Mouse (Mus musculus): ENCODE results near the gene Ltbp2. TPM values are rescaled to one million over a fixed set of nuclear protein-coding genes. Genes with fewer than 3 reads are reported as not detected.

The Ltbp2 gene
- polyA plus RNA-seq (2011; ENCODE audit: insufficient read depth, insufficient read length, low replicate concordance, missing spikeins), result 2.7 and 6.9 TPM in 2 replicates

DNA sequence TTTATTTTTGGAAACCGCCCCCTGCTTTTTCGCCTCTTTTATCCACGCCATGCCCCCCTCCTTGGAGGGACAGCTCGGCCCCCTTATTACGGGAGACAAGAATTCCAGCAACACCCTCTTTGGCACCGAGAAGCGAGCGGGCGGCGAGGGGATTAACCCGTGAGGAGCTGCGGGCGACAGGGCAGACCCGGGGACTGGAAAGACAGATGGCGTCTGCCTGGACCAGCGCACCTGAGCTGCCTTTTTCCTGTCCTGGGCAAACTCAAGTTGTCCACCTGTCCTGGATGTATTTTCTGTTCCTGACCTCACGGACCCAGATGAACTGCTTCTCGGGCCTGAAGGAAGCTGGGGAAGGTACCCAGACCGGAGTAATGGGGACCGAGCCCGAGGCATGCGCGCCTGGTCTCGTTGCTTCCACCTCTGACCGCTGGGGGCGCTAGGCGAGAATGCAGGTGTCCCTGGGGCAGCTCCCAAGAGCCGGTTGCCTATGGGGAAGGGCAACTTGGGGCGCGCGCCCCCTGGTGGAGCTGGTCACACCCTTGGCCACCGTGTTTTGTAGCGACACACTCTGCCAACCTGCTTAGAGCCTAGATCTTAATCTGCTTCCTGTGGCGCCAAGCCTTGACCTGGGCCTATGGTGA is at the start of gene Ltbp2:
Gene Ltbp2 (minus strand): TSS at position 52 of the 641 bp plus-strand sequence.
- no peak within 1 kb of the TSS for H3K4me3 ChIP-seq (replicated peaks; ENCODE audit: control insufficient read depth, low read depth, low read length)
- no peak within 1 kb of the TSS; the same call in 1 of the 2 replicates for H3K27ac ChIP-seq (ENCODE audit: control insufficient read depth, insufficient read depth, low read depth, low read length, poor library complexity)
- 3% methylated on average over 34 of the region's 34 CpGs for WGBS
- TF ChIP-seq POLR2A (IDR thresholded peaks at IDR 0.05; ENCODE audit: borderline replicate concordance, control insufficient read depth, low read depth, low read length) (no peak), CTCF (IDR thresholded peaks at IDR 0.05; ENCODE audit: control insufficient read depth, insufficient read depth, low read length) (peak; percentile 91)
- no peaks in the 10 kb centered on the region for H3K4me1 ChIP-seq (ENCODE audit: control insufficient read depth, insufficient read depth, low read length)

DNA sequence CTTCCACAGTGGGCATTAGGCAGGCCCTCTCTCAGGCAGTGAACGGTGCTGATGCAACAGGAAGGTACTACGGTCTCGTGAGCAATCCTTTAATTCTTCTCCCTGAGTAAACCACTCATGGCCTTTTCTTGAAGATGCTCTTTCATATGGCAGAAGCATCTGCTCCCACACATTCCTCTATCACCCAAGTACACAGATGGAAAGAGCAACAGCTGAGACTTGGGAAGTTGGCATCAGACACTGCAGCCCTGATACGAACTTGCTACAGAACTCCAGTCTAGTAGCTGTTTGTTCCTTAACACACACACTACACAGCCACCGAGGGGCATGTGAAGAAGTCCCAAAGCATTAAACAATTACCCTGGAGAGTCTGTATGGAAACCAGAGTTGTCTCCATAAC is 48.0 kb upstream of the Ltbp2 start:
- 86% methylated on average over 5 of the region's 5 CpGs for WGBS
- TF ChIP-seq CTCF (IDR thresholded peaks at IDR 0.05; ENCODE audit: control insufficient read depth, insufficient read depth, low read length) (no peak), POLR2A (IDR thresholded peaks at IDR 0.05; ENCODE audit: borderline replicate concordance, control insufficient read depth, low read depth, low read length) (no peak)
- H3K27ac ChIP-seq (ENCODE audit: control insufficient read depth, insufficient read depth, low read depth, low read length, poor library complexity), result no peak overlapping the region
- no peak overlapping the region for H3K4me3 ChIP-seq (replicated peaks; ENCODE audit: control insufficient read depth, low read depth, low read length)
- H3K4me1 ChIP-seq (ENCODE audit: control insufficient read depth, insufficient read depth, low read length), result no peaks in the 10 kb centered on the region

DNA sequence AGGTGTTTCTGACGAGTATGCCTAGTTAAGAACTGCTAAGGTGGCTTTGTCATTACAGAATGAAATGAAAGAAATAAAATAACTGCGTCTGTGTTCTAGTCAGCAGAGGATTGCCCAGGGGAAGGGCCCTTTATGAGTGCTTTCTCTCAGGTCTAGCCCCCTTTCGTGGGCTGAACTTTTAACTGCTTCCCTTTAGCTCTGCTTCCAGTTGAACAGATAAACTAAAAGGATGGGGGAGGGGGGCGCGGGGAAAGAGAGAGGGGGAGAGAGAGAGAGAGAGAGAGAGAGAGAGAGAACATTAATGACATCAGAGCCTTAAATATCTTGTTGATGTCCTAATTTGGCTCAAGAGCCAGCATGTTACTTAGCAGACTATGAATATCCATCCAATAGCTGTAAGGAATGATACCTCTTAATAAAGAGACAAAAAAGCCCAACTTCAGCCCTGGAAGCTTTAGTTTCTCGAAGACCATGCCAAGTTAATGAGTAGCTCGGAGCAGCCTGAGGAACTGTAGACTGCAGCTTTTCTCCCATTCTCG is 45.6 kb upstream of the Ltbp2 start:
- no peak overlapping the region for H3K4me3 ChIP-seq (replicated peaks; ENCODE audit: control insufficient read depth, low read depth, low read length)
- TF ChIP-seq CTCF (IDR thresholded peaks at IDR 0.05; ENCODE audit: control insufficient read depth, insufficient read depth, low read length) (no peak), POLR2A (IDR thresholded peaks at IDR 0.05; ENCODE audit: borderline replicate concordance, control insufficient read depth, low read depth, low read length) (no peak)
- WGBS, result 88% methylated on average over 8 of the region's 8 CpGs
- H3K27ac ChIP-seq (ENCODE audit: control insufficient read depth, insufficient read depth, low read depth, low read length, poor library complexity), result no peak overlapping the region
- no peaks in the 10 kb centered on the region for H3K4me1 ChIP-seq (ENCODE audit: control insufficient read depth, insufficient read depth, low read length)

DNA sequence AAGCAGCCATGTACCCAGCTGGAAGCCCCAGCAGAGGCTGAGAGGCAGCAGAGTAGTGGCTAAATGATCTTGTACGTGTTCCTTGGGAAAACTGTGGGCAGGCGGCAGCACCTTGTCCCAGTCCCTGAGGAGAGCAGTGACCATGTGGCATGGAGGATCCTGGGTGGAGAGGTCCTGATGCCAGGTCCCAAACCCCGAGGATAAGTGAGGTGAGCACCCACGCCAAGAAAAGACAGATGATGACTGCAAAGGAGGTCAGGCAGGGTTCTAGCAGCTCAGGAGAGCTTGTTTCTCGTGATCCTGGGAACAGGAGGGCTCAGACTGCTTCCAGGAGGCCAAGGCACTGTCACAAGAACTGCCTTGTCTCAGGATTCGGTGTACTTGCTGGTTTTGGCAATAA is 42.5 kb upstream of the Ltbp2 start:
- no peak for TF ChIP-seq POLR2A (IDR thresholded peaks at IDR 0.05; ENCODE audit: borderline replicate concordance, control insufficient read depth, low read depth, low read length)
- TF ChIP-seq CTCF (IDR thresholded peaks at IDR 0.05; ENCODE audit: control insufficient read depth, insufficient read depth, low read length), result no peak
- H3K27ac ChIP-seq (ENCODE audit: control insufficient read depth, insufficient read depth, low read depth, low read length, poor library complexity), result no peak overlapping the region
- WGBS, result 83% methylated on average over 6 of the region's 6 CpGs
- no peak overlapping the region for H3K4me3 ChIP-seq (replicated peaks; ENCODE audit: control insufficient read depth, low read depth, low read length)
- H3K4me1 ChIP-seq (ENCODE audit: control insufficient read depth, insufficient read depth, low read length), result no peaks in the 10 kb centered on the region

DNA sequence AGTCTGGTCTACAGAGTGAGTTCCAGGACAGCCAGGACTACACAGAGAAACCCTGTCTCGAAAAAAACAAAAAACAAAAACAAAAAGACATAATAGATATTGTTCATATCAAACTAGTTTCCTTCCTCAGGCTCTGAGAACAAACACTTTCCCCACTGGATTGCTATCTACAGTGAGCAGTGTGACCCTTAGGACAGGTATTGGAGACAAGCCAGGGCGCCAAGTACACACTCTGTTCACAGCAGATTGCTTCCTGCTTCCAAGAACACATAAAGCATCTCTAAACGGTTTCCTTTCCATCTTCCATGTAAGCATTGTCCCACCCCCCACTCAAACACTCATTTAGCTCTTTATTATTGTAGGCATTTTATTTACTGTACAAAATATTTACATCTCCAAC is 41.5 kb upstream of the Ltbp2 start:
- Histone ChIP-seq H3K27ac (ENCODE audit: control insufficient read depth, insufficient read depth, low read depth, low read length, poor library complexity) (no peak overlapping the region), H3K4me1 (ENCODE audit: control insufficient read depth, insufficient read depth, low read length) (no peaks in the 10 kb centered on the region), H3K4me3 (replicated peaks; ENCODE audit: control insufficient read depth, low read depth, low read length) (no peak overlapping the region)
- TF ChIP-seq POLR2A (IDR thresholded peaks at IDR 0.05; ENCODE audit: borderline replicate concordance, control insufficient read depth, low read depth, low read length) (no peak), CTCF (IDR thresholded peaks at IDR 0.05; ENCODE audit: control insufficient read depth, insufficient read depth, low read length) (no peak)
- 50% methylated on average over 3 of the region's 3 CpGs for whole genome bisulfite sequencing

DNA sequence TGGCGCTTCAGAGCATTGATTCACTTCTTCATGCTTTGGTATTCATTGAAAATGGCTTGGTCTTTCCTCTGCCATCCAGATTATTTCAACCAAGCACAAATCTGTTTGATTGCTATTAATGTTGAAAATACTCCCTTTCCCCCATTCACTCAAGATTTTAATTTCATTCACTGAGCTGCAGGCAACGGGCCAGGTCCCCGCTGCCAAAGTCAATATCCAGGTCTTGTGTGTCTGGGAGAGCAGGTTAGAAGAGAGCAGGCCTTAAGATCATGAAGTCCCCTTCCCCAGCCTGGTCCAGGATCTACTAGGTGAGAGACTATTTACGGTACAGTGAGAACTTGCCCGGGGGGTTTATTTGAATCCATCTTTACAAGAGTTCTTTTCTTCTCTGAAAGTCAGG is 38.6 kb upstream of the Ltbp2 start:
- Histone ChIP-seq H3K4me1 (ENCODE audit: control insufficient read depth, insufficient read depth, low read length) (no peaks in the 10 kb centered on the region), H3K4me3 (replicated peaks; ENCODE audit: control insufficient read depth, low read depth, low read length) (no peak overlapping the region), H3K27ac (ENCODE audit: control insufficient read depth, insufficient read depth, low read depth, low read length, poor library complexity) (no peak overlapping the region)
- TF ChIP-seq CTCF (IDR thresholded peaks at IDR 0.05; ENCODE audit: control insufficient read depth, insufficient read depth, low read length) (no peak), POLR2A (IDR thresholded peaks at IDR 0.05; ENCODE audit: borderline replicate concordance, control insufficient read depth, low read depth, low read length) (no peak)
- WGBS, result 80% methylated on average over 5 of the region's 5 CpGs

DNA sequence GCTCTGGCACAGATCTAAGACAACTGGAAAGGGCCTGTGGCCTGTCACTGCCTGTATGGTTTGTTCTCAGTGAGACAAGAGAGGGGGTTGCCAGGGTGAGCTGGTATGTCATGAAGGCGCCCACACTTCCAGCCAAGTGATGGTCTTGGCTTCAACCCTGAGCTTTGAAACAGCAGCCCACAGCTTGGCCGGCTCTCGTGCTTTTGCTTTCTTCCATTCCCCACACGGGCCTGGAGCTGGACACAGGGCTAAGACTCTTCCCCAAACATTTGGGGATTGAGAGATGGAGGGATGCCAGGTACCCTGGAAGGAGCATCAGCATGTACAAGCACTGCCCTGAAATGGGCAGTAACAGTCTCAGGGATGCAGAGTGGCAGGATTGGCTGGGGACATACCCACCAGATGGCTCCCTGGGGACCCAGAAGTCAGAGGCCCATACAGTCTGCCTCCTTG is 36.3 kb upstream of the Ltbp2 start:
- Histone ChIP-seq H3K4me1 (ENCODE audit: control insufficient read depth, insufficient read depth, low read length) (no peaks in the 10 kb centered on the region), H3K4me3 (replicated peaks; ENCODE audit: control insufficient read depth, low read depth, low read length) (no peak overlapping the region), H3K27ac (ENCODE audit: control insufficient read depth, insufficient read depth, low read depth, low read length, poor library complexity) (no peak overlapping the region)
- TF ChIP-seq CTCF (IDR thresholded peaks at IDR 0.05; ENCODE audit: control insufficient read depth, insufficient read depth, low read length) (no peak), POLR2A (IDR thresholded peaks at IDR 0.05; ENCODE audit: borderline replicate concordance, control insufficient read depth, low read depth, low read length) (no peak)
- 82% methylated on average over 4 of the region's 4 CpGs for WGBS

DNA sequence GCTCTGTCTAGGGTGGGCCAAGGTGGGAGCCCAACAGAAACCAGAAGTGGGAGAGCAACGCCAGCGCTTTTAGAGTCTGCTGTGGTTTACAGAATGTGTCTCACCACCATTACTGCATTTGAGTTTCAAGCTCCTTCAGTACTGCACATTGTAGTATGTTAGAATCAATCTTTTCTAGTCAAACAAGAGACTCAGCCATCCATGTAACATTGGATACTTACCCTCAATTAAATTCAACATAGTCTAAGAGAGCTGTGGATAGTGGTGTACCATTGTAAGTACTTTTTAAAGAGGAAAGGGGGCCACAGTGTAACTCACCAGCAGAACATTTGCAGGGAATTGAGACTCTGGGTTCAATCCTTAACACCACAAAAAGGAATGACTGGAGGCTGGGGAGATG is 35.3 kb upstream of the Ltbp2 start:
- no peaks in the 10 kb centered on the region for H3K4me1 ChIP-seq (ENCODE audit: control insufficient read depth, insufficient read depth, low read length)
- no peak overlapping the region for H3K4me3 ChIP-seq (replicated peaks; ENCODE audit: control insufficient read depth, low read depth, low read length)
- WGBS, result 69% methylated on average over 2 of the region's 2 CpGs
- no peak overlapping the region for H3K27ac ChIP-seq (ENCODE audit: control insufficient read depth, insufficient read depth, low read depth, low read length, poor library complexity)
- no peak for TF ChIP-seq CTCF (IDR thresholded peaks at IDR 0.05; ENCODE audit: control insufficient read depth, insufficient read depth, low read length)
- TF ChIP-seq POLR2A (IDR thresholded peaks at IDR 0.05; ENCODE audit: borderline replicate concordance, control insufficient read depth, low read depth, low read length), result no peak
